Mouse (Mus musculus) intestine, embryonic 15.5 days (tissue): ENCODE data around the gene Cfap74. TPM values are rescaled to one million over a fixed set of nuclear protein-coding genes. Genes with fewer than 3 reads are reported as not detected.

Experiments used
- ATAC-seq: fragments of 200-750 bp; cut with Nextera tagmentation; 2 replicates; pipeline ENCODE4 v1.8.0; 2017; ENCODE audit warnings: moderate TSS enrichment, moderate library complexity
- H3K27ac ChIP-seq: fragments of 300-500 bp; sonication (generic); 2 replicates; pipeline ENCODE4 v1.5.1; 2015; ENCODE audit warnings: mild to moderate bottlenecking, inconsistent platforms
- H3K27me3 ChIP-seq: fragments of 300-500 bp; sonication (generic); replicated peaks from 2 replicates; pipeline ENCODE4 v1.6.1; 2015; ENCODE audit warnings: inconsistent platforms
- H3K36me3 ChIP-seq: fragments of 300-500 bp; sonication (generic); 2 replicates; pipeline ENCODE4 v1.6.1; 2015; ENCODE audit warnings: inconsistent platforms
- H3K4me1 ChIP-seq: fragments of 300-500 bp; sonication (generic); replicated peaks from 2 replicates; pipeline ENCODE4 v1.6.1; 2015; ENCODE audit warnings: inconsistent platforms
- H3K4me2 ChIP-seq: fragments of 300-500 bp; sonication (generic); replicated peaks from 2 replicates; pipeline ENCODE4 v1.6.1; 2015; ENCODE audit warnings: mild to moderate bottlenecking, inconsistent platforms
- H3K4me3 ChIP-seq: fragments of 300-500 bp; sonication (generic); replicated peaks from 2 replicates; pipeline ENCODE4 v1.5.1; 2015; ENCODE audit warnings: inconsistent platforms
- H3K9ac ChIP-seq: fragments of 300-500 bp; sonication (generic); 2 replicates; pipeline ENCODE4 v1.6.1; 2015; ENCODE audit warnings: inconsistent platforms
- H3K9me3 ChIP-seq: fragments of 300-500 bp; sonication (generic); 2 replicates; pipeline ENCODE4 v1.6.1; 2016; ENCODE audit warnings: inconsistent platforms
- WGBS: fragments of 180-500 bp; shearing (Covaris S2); methylation state at CpG from one replicate; pipeline ENCODE4 v1.1.7; 2015; 5-methylcytosine and 5-hydroxymethylcytosine counted together
- polyA plus RNA-seq: library from polyadenylated mRNA; unstranded; fragments of >200 nt; fragmentation: Nextera tagmentation; extraction: Ambion mirVana; gene quantifications from 2 replicates; pipeline ENCODE4 v1.2.1, GENCODE M21; 2015

Cfap74 gene
- polyA plus RNA-seq, 1 experiment from 2014 or later = 2.3 TPM

DNA sequence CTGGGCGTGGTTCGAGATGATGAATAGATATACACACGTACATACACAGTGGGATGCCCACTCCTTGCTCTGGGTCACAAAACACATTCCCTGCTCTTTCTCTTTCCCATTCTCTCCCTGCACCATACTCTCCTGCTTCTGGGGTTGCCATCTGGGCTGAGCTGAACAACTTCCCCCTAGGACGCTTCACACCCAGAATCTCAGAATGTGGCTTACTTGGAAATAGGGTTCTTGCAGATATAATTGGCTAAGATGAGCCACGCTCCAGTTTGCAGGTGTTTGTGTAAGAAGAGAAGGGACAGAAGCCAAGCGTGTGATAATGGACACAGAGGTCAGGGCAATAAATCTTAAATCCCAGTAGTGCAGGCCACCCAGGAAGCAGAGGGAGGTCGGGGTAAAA, 27.0 kb upstream of the Cfap74 start:
- WGBS = 27% methylated on average over 7 of the region's 7 CpGs
- no peak overlapping the region for H3K27ac ChIP-seq
- no peaks in the 10 kb centered on the region for H3K9me3 ChIP-seq
- H3K36me3 ChIP-seq = no peaks in the 10 kb centered on the region
- no peaks in the 10 kb centered on the region for H3K27me3 ChIP-seq
- no peak for ATAC-seq
- H3K4me2 ChIP-seq = no peak overlapping the region
- no peaks in the 10 kb centered on the region for H3K4me1 ChIP-seq
- H3K9ac ChIP-seq = no peak overlapping the region
- no peak overlapping the region for H3K4me3 ChIP-seq

DNA sequence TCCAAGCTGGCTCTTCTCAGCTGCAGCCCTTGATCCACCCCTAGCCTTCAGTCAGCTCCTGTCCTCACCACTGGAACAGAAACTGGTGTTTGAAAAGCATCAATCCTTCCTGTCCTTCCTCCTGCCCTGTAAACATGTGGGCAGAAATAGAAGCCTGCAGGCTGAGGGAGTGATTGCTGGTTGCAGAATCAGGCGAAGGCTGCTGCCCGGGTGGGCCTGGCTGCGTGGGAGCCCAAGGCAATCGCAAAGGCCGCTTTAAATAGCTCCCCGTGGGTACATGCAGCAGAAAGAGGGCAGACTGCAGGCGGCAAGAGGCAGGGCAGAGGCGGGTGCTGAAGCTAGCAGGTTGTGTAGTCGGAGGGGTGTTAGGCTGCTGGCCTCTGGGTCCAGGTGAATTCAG, 26.2 kb upstream of the Cfap74 start:
- WGBS = 22% methylated on average over 9 of the region's 9 CpGs
- ATAC-seq = no peak
- Histone ChIP-seq H3K27me3 (no peaks in the 10 kb centered on the region), H3K27ac (no peak overlapping the region), H3K4me3 (no peak overlapping the region), H3K4me1 (no peaks in the 10 kb centered on the region), H3K4me2 (no peak overlapping the region), H3K36me3 (no peaks in the 10 kb centered on the region), H3K9ac (no peak overlapping the region), H3K9me3 (no peaks in the 10 kb centered on the region)

DNA sequence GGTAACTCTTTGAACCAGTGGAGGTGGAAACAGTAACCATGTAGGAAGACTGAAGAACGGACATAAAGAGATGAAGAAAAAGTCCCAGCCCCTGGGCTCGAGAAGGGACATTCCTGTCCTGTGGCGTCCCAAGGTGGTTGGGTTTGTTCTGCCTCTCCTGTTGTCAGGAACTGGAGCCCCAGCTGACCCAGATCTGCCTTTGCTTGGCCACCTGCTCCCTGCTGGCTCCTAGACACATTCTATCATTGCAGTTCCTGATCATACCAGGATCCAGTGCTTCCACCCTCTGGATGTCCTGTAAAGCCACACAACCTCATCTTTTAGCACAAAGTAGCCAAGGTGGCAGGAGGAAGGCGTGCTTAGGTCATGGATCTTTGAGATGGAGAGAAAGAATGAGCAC, 25.7 kb upstream of the Cfap74 start:
- Histone ChIP-seq H3K4me2 (no peak overlapping the region), H3K36me3 (no peaks in the 10 kb centered on the region), H3K9me3 (no peaks in the 10 kb centered on the region), H3K4me1 (no peaks in the 10 kb centered on the region), H3K27ac (no peak overlapping the region), H3K9ac (no peak overlapping the region), H3K27me3 (no peaks in the 10 kb centered on the region), H3K4me3 (no peak overlapping the region)
- ATAC-seq = no peak
- 78% methylated on average over 4 of the region's 4 CpGs for WGBS

DNA sequence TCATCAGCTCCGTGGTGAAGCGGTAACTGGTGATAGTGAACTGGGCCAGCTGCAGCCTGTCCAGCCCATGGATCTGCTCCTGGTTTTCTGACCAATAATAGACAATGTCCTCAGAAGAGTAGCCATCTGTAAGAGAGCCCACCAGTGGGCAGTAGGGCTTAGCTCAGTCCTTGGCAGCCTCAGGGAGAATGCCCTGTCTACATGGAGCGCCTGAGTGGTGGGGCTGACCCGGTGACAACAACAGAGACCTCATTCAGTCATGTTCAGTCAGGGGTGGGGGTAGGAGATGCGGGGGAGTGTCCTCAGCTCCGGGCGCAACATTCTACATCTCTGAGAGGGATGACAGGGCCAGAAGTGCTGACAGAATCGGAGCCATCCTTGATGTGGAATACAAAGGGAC, 21.8 kb upstream of the Cfap74 start:
- Histone ChIP-seq H3K27me3 (no peaks in the 10 kb centered on the region), H3K9me3 (no peaks in the 10 kb centered on the region), H3K4me3 (no peak overlapping the region), H3K9ac (no peak overlapping the region), H3K4me1 (no peaks in the 10 kb centered on the region), H3K36me3 (no peaks in the 10 kb centered on the region), H3K27ac (no peak overlapping the region), H3K4me2 (no peak overlapping the region)
- no peak for ATAC-seq
- WGBS = 71% methylated on average over 8 of the region's 8 CpGs

DNA sequence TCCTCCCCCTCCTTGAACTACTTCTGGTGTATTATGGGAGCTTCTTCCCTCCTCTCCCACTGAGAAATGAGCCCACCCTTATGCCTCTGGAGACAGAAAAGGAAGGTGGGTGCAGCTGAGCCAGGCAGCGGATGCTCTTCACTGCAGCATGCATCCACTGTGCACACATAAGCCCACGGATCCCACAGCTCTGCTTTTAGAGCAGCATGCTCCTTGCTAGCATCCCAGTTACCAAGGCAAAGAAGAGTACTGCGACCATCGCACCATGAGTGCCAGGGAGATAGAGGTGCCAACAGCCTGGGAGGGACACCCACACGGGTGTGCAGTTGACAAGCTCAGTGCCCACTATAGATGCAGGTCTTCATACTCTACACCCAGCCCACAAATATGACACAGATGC, 13.5 kb upstream of the Cfap74 start:
- H3K4me2 ChIP-seq = no peak overlapping the region
- H3K27ac ChIP-seq = no peak overlapping the region
- no peaks in the 10 kb centered on the region for H3K9me3 ChIP-seq
- H3K36me3 ChIP-seq = no peaks in the 10 kb centered on the region
- H3K4me1 ChIP-seq = peaks cover 6% of the 10 kb centered on the region; the same call in 1 of the 2 replicates
- peaks cover 26% of the 10 kb centered on the region for H3K27me3 ChIP-seq
- 84% methylated on average over 5 of the region's 5 CpGs for WGBS
- no peak overlapping the region for H3K9ac ChIP-seq
- ATAC-seq = no peak
- no peak overlapping the region for H3K4me3 ChIP-seq

DNA sequence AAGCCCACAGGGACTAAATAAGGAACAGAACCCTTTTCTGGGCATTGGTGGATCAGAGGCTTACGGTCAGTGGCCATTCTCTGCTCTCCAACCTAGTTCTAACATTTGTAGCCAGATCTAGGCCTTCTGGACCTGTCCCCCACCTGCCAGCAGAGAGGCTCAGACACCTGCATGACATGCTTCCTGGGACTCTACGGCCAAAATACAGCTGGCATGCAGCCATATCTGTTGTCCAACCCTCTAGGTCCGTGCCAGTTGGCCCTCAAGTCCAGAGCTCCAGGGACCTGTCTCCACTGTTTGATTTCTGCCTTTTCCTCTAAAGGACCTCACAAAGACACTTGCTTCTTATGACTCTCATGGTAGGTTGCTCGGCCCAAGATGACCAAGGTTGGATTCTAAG, 12.2 kb upstream of the Cfap74 start:
- H3K27me3 ChIP-seq = peaks cover 33% of the 10 kb centered on the region

DNA sequence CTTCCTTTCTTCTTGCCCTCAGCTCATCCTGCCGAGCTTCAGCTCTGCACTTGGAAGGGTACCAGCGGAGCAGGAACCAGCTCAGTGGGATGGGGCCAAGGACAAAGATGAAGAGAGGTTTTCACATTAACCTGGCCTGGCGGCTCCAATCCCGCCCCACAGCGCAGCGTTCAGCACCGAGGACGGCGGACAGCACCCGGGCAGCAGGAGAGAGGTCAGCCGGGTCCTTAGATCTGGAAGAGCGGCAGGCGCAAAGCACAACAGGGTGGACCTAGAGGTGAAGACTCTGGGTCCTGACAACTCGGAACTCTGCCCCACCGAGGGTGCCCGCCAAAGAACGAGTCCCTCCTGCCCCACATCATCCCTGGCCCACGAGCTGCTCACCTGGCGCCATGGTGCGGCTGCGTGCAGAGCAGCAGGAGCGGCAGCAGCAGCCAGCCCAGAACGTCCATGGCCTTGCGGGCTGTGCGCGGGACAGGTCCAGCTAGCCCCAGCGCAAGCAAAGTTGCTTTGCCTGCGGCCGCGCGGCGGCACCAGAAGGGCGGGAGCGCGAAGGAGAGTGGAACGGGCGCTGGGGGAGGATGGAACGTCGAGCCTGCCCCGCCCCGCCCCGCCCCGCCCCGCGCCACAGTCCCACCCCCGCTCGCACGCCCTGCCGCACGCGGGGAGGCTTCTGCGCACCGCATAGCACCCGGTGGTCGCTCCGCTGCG, 11.3 kb upstream of the Cfap74 start, which contains the start of gene Gabrd:
Gene Gabrd, minus strand, starts transcription at position 602 of the 711 bp plus-strand sequence.
- Histone ChIP-seq H3K36me3 (no peaks in the 10 kb centered on the region), H3K4me3 (peak within 1 kb of the TSS; percentile 40), H3K27ac (no peak within 1 kb of the TSS), H3K9me3 (no peaks in the 10 kb centered on the region), H3K4me1 (peaks cover 6% of the 10 kb centered on the region; the same call in 1 of the 2 replicates), H3K27me3 (peaks cover 33% of the 10 kb centered on the region), H3K9ac (no peak within 1 kb of the TSS), H3K4me2 (peak within 1 kb of the TSS; percentile 97)
- ATAC-seq = peak; percentile 86
- under 1% methylated on average over 56 of the region's 57 CpGs for WGBS

More for the DNA sequence above, 12.2 kb upstream of the Cfap74 start:
- H3K4me2 ChIP-seq = no peak overlapping the region
- no peak for ATAC-seq
- no peaks in the 10 kb centered on the region for H3K9me3 ChIP-seq
- WGBS = 86% methylated on average over 4 of the region's 4 CpGs
- H3K4me1 ChIP-seq = peaks cover 6% of the 10 kb centered on the region; the same call in 1 of the 2 replicates
- H3K4me3 ChIP-seq = no peak overlapping the region
- no peak overlapping the region for H3K9ac ChIP-seq
- H3K36me3 ChIP-seq = no peaks in the 10 kb centered on the region
- no peak overlapping the region for H3K27ac ChIP-seq

DNA sequence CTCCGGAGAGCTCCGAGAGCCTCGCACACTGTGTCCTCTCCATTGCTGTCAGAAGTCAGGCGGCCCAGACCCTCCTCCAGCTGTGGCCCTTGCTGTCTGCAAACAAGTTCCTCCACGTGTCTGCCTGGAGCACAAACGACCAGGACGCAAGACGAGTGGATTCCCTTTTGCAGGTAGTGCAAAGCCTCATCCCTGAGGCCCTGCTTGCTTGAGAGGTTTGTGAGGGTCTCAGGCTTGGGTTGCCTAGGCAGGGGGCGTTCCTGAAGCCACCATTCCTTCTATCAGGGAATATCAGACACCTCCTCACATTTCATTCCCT, 10.8 kb upstream of the Cfap74 start:
- WGBS = 3% methylated on average over 9 of the region's 9 CpGs
- no peaks in the 10 kb centered on the region for H3K36me3 ChIP-seq
- H3K4me1 ChIP-seq = peaks cover 6% of the 10 kb centered on the region; the same call in 1 of the 2 replicates
- no peak; the same call in 1 of the 2 replicates for ATAC-seq
- peak overlapping the region; percentile 97 for H3K4me2 ChIP-seq
- H3K4me3 ChIP-seq = peak overlapping the region; percentile 40
- peaks cover 33% of the 10 kb centered on the region for H3K27me3 ChIP-seq
- H3K9me3 ChIP-seq = no peaks in the 10 kb centered on the region
- H3K9ac ChIP-seq = no peak overlapping the region
- H3K27ac ChIP-seq = no peak overlapping the region

DNA sequence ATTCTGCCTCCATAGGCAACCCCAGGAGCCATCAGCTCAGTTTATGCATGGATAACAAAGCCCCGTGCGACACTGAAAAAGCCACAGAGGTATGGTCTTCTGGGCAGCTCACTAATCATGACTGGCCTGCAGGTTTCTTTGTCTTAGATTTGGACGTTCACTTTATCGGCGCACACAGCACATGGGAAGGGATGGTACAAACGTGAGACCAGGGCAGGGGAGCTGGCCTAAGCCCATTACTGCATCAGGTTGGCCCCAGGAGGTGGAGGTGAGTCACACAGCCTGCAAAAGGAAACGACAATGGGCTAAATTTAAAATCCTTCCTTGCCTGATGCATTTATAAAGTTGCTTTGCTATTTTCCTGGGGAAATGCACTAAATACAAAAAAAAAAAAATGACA, 7.9 kb upstream of the Cfap74 start:
- Histone ChIP-seq H3K4me2 (no peak overlapping the region), H3K9ac (no peak overlapping the region), H3K9me3 (no peaks in the 10 kb centered on the region), H3K27ac (no peak overlapping the region), H3K4me1 (peaks cover 6% of the 10 kb centered on the region; the same call in 1 of the 2 replicates), H3K27me3 (peaks cover 30% of the 10 kb centered on the region), H3K36me3 (no peaks in the 10 kb centered on the region), H3K4me3 (no peak overlapping the region)
- WGBS = 77% methylated on average over 7 of the region's 7 CpGs
- ATAC-seq = no peak

DNA sequence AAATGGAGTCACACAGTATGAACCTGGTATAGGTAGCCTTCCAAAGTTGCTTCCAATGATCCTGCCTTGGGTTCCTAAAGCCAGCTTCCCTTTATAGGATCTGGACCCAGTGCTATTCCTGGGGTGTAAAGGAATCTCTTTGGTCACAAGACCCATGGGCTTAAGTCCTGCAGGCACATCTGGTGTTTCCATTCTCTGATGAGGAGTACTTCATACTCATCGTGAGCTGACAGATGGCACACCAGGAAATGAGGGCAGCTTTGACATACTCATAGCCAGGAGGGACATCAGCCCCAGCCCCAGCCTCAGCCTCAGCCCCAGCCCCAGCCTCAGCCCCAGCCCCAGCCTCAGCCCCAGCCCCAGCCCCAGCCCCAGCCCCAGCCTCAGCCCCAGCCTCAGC, 6.5 kb upstream of the Cfap74 start:
- H3K9ac ChIP-seq = no peak overlapping the region
- 71% methylated on average over 1 of the region's 1 CpGs for WGBS
- H3K27ac ChIP-seq = no peak overlapping the region
- H3K27me3 ChIP-seq = peaks cover 23% of the 10 kb centered on the region
- no peak for ATAC-seq
- H3K9me3 ChIP-seq = no peaks in the 10 kb centered on the region
- no peak overlapping the region for H3K4me3 ChIP-seq
- no peak overlapping the region for H3K4me2 ChIP-seq
- H3K36me3 ChIP-seq = no peaks in the 10 kb centered on the region
- H3K4me1 ChIP-seq = peaks cover 6% of the 10 kb centered on the region; the same call in 1 of the 2 replicates

DNA sequence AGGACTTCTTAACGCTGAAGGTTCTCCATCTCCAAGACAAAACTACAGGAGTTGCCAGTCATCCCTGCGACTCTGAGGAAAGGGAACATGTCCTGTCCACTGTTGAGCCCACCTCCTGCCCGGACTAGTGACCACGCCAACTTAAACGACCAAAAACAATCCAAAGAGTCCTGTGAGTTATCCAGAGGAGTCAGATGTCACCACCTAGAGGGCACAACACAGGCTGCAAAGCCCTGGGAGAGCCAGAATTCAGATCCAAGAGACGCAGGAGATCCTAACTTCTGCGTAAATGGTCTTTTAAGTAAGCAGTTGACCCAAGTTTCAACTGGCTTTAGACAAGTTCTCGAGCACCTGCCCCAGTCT, 314 bp upstream of the Cfap74 start:
- peak; percentile 69 for ATAC-seq

DNA sequence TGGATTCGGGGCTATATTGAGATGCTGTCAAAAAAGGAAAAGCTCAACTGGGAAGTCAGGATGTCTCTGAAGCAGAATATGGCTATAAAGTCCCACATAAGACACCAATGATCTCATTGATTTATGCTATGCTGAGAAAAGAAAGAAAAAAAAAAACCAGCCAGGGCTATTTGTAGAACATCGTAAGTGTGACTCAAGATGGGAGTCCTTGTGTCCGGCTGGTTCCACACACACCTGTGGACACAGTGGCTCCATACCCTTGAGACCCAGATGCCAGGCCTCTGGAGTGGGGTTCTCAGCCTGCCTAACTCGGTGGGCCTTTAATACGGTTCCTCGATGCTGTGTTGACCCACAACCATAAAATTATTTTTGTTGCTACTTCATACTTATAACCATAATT, 3.1 kb downstream of the Cfap74 start:
- 0 out of 2 replicates have a peak, but pooled peaks cover 2% of the 10 kb centered on the region for H3K27me3 ChIP-seq
- WGBS = 86% methylated on average over 6 of the region's 6 CpGs
- no peak overlapping the region for H3K4me3 ChIP-seq
- H3K9ac ChIP-seq = no peak overlapping the region
- no peak for ATAC-seq
- no peak overlapping the region for H3K27ac ChIP-seq
- H3K9me3 ChIP-seq = no peaks in the 10 kb centered on the region
- peaks cover 6% of the 10 kb centered on the region; the same call in 1 of the 2 replicates for H3K4me1 ChIP-seq
- no peak overlapping the region for H3K4me2 ChIP-seq
- H3K36me3 ChIP-seq = no peaks in the 10 kb centered on the region

More for the DNA sequence above, 314 bp upstream of the Cfap74 start:
- Histone ChIP-seq H3K36me3 (no peaks in the 10 kb centered on the region), H3K4me2 (peak overlapping the region; percentile 87), H3K27me3 (0 out of 2 replicates have a peak, but pooled peaks cover 2% of the 10 kb centered on the region), H3K9ac (no peak overlapping the region; the same call in 1 of the 2 replicates), H3K4me1 (peaks cover 6% of the 10 kb centered on the region; the same call in 1 of the 2 replicates), H3K27ac (no peak overlapping the region), H3K4me3 (peak overlapping the region; percentile 50), H3K9me3 (no peaks in the 10 kb centered on the region)
- 3% methylated on average over 8 of the region's 8 CpGs for WGBS
